Mouse (Mus musculus) right cerebral cortex, postnatal 14 days (tissue): ENCODE results near the gene Ttll9.

Source experiments
- DNase-seq: peaks from one replicate; pipeline ENCODE4 v3.0.0; 2022

Gene Ttll9

DNA sequence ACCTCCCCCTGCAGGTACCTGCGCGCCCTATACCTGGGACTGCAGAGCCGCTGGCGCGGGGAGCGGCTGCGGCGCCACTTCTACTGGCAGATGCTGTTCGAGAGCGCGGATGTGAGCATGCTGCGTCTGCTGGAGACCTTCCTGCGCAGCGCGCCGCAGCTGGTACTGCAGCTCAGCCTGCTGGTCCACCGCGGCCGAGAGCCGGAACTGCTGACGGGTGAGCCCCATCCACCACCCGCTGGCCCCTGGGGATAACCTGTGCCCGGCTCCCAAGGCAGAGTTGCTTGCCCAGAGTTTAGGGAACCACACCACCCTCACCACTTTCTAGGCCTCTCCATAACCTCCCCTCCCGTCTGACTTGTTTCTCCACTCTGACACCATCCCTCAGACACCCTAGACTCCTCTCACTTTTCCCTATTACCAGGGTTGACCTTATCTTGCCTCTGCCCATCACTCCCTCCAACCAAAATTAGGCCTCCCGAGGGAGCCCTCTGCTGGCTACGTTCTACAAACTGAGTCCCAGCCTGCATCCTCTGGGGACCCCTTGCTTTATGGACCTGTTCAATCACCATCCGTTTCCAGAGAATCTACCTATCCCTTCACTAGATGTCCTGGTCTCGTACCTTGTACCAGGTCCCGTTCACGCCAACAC, 90.5 kb downstream of the Ttll9 start:
- DNase-seq = no peak

DNA sequence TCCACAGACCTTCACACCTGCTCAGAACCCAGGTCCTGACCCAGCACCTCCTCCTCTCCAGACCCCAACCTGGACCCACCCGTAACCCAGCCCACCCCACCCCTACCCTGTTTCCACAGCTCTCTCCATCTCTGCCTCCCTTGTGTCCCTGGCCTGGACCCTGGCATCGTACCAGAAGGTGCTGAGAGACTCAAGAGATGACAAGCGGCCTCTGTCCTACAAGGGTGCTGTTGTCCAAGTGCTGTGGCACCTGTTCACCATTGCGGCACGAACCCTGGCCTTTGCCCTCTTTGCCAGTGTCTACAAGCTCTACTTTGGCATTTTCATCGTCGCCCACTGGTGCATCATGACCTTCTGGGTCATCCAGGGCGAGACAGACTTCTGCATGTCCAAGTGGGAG, 91.6 kb downstream of the Ttll9 start:
- DNase-seq = no peak

DNA sequence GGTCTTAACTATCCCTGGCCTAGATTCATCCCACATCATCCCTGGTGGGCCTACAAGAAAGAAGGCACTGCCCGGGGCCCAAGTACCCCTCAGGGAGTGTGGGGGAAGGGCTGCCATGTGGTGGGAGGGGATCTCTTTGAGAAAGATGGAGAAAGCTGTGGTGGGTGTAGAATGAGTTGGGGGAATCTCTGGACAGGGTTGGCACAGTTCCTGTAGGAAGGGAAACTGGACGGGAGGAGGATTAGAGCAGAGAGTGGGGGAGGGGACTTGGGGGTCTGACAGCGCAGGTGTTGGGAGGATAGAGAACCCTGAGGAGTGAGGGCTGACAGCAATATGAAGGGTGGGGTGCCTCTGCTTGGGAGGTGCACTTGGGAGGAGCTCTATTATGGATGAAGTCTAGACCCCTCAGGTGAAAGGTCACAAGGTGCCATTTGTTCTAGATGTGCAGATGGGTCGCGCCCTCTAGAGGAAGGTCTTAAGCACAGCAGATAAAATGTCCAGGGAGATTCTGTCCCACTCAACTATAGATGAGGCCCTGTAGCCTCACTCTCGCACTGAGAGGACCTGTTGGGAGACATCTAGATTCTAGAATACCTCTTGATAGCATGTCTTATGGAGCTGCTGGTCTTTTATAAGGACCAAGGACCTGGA, 93.1 kb downstream of the Ttll9 start:
- no peak for DNase-seq
